Mouse (Mus musculus) ES-Bruce4 (cell line): Measurements from ENCODE around the gene Lrba.

Experiments used
- CTCF ChIP-seq: IDR thresholded peaks from one replicate; pipeline ENCODE4 v1.8.1; 2011; ENCODE audit warnings: low read depth, low read length
- POLR2A ChIP-seq: IDR thresholded peaks from one replicate; pipeline ENCODE4 v1.8.1; 2011; ENCODE audit warnings: low read length; ENCODE audit not compliant: insufficient read depth

- TF ChIP-seq POLR2A (no peak), CTCF (no peak)
These were observed 334.5 kb downstream of the Lrba start for GRCm38 (mm10) chr3:86558976-86559375.
